Mouse (Mus musculus) liver, embryonic 14.5 days (tissue): ENCODE data around the gene Mrrf. TPM values are rescaled to one million over a fixed set of nuclear protein-coding genes. Genes with fewer than 3 reads are reported as not detected.

Experiments
- ATAC-seq: fragments of 200-750 bp; cut with Nextera tagmentation; 2 replicates; pipeline ENCODE4 v1.8.0; 2017; ENCODE audit warnings: moderate number of reproducible peaks, mild to moderate bottlenecking, moderate library complexity; ENCODE audit not compliant: insufficient read depth
- DNase-seq, 3 experiments: peaks; one replicate each; pipeline ENCODE4 v3.0.0-alpha.2; 2012 to 2013; ENCODE audit warnings: low read depth in 3 of 3, low spot score in 3 of 3
- H3K27ac ChIP-seq: fragments of 300-500 bp; sonication (generic); 2 replicates; pipeline ENCODE4 v1.5.1; 2014; ENCODE audit warnings: moderate library complexity, mild to moderate bottlenecking, control low read depth, inconsistent platforms
- H3K27me3 ChIP-seq: fragments of 300-500 bp; sonication (generic); 2 replicates; pipeline ENCODE4 v1.6.1; 2014; ENCODE audit warnings: mild to moderate bottlenecking, low read length, moderate library complexity; ENCODE audit not compliant: control insufficient read depth, insufficient read depth
- H3K36me3 ChIP-seq: fragments of 300-500 bp; sonication (generic); replicated peaks from 2 replicates; pipeline ENCODE4 v1.6.1; 2014; ENCODE audit warnings: low read depth; ENCODE audit not compliant: control insufficient read depth, insufficient read depth
- H3K4me1 ChIP-seq, 2 experiments: fragments of 200-500 bp in 1 of 2; fragments of 300-500 bp in 1 of 2; sonication (generic) in 1 of 2; replicated peaks; 2 replicates each; pipeline ENCODE4 v1.6.1; 2012 to 2014; ENCODE audit warnings: antibody characterized with exemption in 1 of 2, inconsistent platforms in 1 of 2, low read length in 1 of 2; ENCODE audit not compliant: control insufficient read depth in 2 of 2, insufficient read depth in 2 of 2
- H3K4me2 ChIP-seq: fragments of 300-500 bp; sonication (generic); 2 replicates; pipeline ENCODE4 v1.6.1; 2014; ENCODE audit warnings: low read depth, mild to moderate bottlenecking, control low read depth, moderate library complexity
- H3K4me3 ChIP-seq, 2 experiments: fragments of 200-500 bp in 1 of 2; fragments of 300-500 bp in 1 of 2; sonication (generic) in 1 of 2; 2 replicates each; pipeline ENCODE4 v1.5.1; 2012 to 2014; ENCODE audit warnings: low read depth in 2 of 2, low read length in 2 of 2, mild to moderate bottlenecking in 2 of 2, control low read depth in 1 of 2, inconsistent platforms in 1 of 2, moderate library complexity in 1 of 2; ENCODE audit not compliant: insufficient read depth in 1 of 2
- H3K9ac ChIP-seq: fragments of 300-500 bp; sonication (generic); replicated peaks from 2 replicates; pipeline ENCODE4 v1.6.1; 2014; ENCODE audit warnings: mild to moderate bottlenecking, control low read depth, moderate library complexity
- H3K9me3 ChIP-seq: fragments of 300-500 bp; sonication (generic); 2 replicates; pipeline ENCODE4 v1.6.1; 2016; ENCODE audit warnings: low read length, mixed read lengths; ENCODE audit not compliant: control insufficient read depth
- CTCF ChIP-seq: IDR thresholded peaks from 2 replicates; pipeline ENCODE4 v1.5.1; 2016; ENCODE audit warnings: antibody characterized with exemption, low read depth, control low read depth
- EP300 ChIP-seq: IDR thresholded peaks from 2 replicates; pipeline ENCODE4 v1.6.1; 2016; ENCODE audit warnings: antibody characterized with exemption, low read depth
- WGBS: fragments of 180-500 bp; shearing (Covaris S2); extraction: QIAGEN DNeasy Blood & Tissue Kit; methylation state at CpG from one replicate; pipeline ENCODE4 v1.1.7; 2014; ENCODE audit not compliant: insufficient replicate concordance; 5-methylcytosine and 5-hydroxymethylcytosine counted together
- polyA plus RNA-seq, 2 experiments: library from polyadenylated mRNA; depleted of rRNA in 1 of 2; stranded (reverse) in 1 of 2; unstranded in 1 of 2; fragments of >200 nt; fragmentation: Nextera tagmentation in 1 of 2; extraction: Ambion mirVana in 1 of 2; gene quantifications; 2 replicates each; pipeline versions ENCODE4 v1.2.1 to v1.2.3; 2012 to 2014

Mrrf gene
- polyA plus RNA-seq, 2 experiments, result 9.1 to 17.8 TPM

DNA sequence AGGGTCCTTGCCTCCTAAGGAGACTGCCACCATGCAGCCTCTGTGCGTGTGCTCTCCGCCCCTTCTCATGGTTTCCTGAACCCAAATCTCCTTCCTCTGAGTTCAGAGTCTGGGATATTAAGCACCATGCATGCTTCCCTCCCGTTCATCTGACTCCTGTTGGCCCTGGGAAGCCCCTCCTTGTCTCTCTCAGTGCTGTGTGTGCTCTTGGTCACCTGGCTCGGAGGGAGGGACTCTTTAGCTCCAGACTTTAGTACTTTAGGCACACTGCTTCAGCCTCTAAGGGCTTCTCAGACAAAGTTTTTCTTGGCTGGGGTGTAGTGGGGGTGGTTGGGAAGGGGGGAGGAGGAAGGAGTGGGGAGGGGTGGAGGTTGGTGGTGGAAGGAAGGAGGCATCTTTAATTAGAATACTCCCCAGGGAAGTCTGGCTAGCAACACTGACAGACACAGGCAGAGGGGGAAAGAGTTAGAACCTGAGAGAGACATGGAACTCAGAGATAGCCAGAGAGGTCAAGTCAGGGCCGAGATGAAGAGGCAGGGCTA is 81.6 kb downstream of the Mrrf start:
- Histone ChIP-seq H3K4me1 (peaks cover 0 to 8% of the 10 kb centered on the region in 2 experiments; a peak in 2 of 4 replicates), H3K36me3 (no peaks in the 10 kb centered on the region), H3K27me3 (no peaks in the 10 kb centered on the region), H3K4me3 (0 out of 4 replicates have a peak overlapping the region, but pooled peaks of 1 of the 2 experiments have one; percentile 0), H3K27ac (no peak overlapping the region), H3K4me2 (peak overlapping the region; percentile 9; the same call in 1 of the 2 replicates), H3K9ac (no peak overlapping the region), H3K9me3 (no peaks in the 10 kb centered on the region)
- no peak for ATAC-seq
- no peak for DNase-seq
- 26% methylated on average over 5 of the region's 5 CpGs for WGBS
- TF ChIP-seq CTCF (no peak), EP300 (no peak)

DNA sequence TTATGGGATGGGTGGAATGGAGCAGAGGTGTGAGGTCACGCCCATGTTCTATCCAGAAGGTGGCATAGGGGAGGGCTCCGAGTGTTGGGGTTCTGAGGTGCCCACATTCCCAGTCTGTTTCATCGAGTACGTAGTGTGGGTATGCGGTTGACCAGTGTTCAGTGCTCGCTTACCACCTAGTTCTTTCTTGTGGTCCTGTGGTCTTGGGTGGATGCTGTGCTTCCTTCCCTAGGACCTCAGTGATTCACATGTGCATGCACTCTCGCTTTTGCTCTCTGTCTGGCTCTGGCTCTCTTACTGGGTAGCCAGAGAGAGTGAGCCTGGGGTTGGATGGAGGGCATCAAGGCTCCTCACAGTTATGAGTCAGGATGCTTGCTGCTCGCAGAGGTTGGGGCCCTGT is 83.9 kb downstream of the Mrrf start:
- no peaks in the 10 kb centered on the region for H3K36me3 ChIP-seq
- H3K4me1 ChIP-seq, result peaks cover 0 to 5% of the 10 kb centered on the region in 2 experiments; a peak in 1 of 4 replicates
- no peak overlapping the region for H3K4me3 ChIP-seq
- no peaks in the 10 kb centered on the region for H3K9me3 ChIP-seq
- 61% methylated on average over 8 of the region's 8 CpGs for WGBS
- no peaks in the 10 kb centered on the region for H3K27me3 ChIP-seq
- DNase-seq (no peak), ATAC-seq (no peak)
- TF ChIP-seq EP300, result no peak
- no peak for TF ChIP-seq CTCF
- H3K27ac ChIP-seq, result no peak overlapping the region
- no peak overlapping the region for H3K9ac ChIP-seq
- no peak overlapping the region for H3K4me2 ChIP-seq

DNA sequence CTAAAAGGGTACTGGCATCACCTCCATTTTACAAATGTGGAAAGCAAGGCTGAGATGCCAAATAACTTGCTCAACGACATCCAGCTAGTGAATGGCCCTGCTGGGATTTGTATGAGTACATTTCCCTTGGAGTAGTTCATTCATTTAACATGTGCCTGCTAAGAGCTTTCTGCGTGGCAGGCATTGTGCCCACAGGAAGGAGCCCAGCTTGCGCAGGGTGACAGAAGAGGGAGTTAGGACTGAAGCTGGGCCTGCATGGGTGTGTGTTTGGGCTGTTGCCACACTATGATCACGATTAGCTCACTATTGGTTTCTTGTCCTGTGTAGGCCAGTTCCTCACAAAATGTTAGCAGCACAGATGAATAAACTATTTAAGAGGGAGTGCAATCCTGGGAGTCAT is 84.7 kb downstream of the Mrrf start:
- H3K9me3 ChIP-seq, result no peaks in the 10 kb centered on the region
- no peaks in the 10 kb centered on the region for H3K36me3 ChIP-seq
- no peak overlapping the region for H3K4me2 ChIP-seq
- no peaks in the 10 kb centered on the region for H3K27me3 ChIP-seq
- DNase-seq (no peak), ATAC-seq (no peak)
- H3K4me1 ChIP-seq, result peaks cover 0 to 4% of the 10 kb centered on the region in 2 experiments; a peak in 1 of 4 replicates
- H3K27ac ChIP-seq, result no peak overlapping the region
- TF ChIP-seq CTCF (no peak), EP300 (no peak)
- WGBS, result 64% methylated on average over 4 of the region's 4 CpGs
- H3K4me3 ChIP-seq, result no peak overlapping the region
- no peak overlapping the region for H3K9ac ChIP-seq

DNA sequence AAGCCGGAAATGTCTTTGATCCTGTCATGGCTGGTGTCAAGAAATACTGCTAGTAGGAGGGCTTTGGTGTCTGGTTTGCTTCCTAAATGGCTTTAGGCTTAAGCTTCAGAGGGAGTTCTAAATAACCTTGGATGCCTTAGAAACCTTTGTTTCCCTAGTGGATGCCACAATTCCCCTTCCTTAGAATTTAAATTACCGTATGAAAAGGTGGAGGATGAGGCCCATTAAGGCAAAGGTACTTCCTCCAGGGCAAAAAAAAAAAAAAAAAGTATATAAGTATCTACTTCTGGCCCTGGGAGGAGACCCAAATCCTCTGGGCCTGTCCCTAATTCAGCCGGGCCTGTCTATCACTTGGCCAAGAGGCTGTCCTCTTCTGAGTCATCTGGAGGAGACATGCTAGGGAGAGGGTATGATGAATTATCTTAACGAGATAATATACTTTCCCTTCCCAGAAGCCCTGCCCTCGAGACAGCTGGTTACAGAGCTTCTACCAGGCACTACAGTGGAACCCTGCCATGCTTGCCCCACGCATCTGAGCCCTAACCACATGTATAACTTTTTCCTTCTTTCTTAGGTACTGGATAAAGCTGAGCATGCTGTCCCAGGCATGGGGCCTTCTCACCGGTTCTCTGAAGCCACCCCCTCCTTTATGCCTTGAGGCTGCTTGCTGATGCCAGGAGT is 86.1 kb downstream of the Mrrf start:
- no peak for ATAC-seq
- Histone ChIP-seq H3K9me3 (no peaks in the 10 kb centered on the region), H3K27ac (no peak overlapping the region), H3K4me3 (no peak overlapping the region), H3K36me3 (no peaks in the 10 kb centered on the region), H3K27me3 (no peaks in the 10 kb centered on the region), H3K4me2 (no peak overlapping the region), H3K9ac (no peak overlapping the region), H3K4me1 (no peaks in the 10 kb centered on the region; a peak in 1 of 4 replicates)
- DNase-seq, result no peak
- no peak for TF ChIP-seq CTCF
- TF ChIP-seq EP300, result no peak
- WGBS, result 44% methylated on average over 7 of the region's 7 CpGs

DNA sequence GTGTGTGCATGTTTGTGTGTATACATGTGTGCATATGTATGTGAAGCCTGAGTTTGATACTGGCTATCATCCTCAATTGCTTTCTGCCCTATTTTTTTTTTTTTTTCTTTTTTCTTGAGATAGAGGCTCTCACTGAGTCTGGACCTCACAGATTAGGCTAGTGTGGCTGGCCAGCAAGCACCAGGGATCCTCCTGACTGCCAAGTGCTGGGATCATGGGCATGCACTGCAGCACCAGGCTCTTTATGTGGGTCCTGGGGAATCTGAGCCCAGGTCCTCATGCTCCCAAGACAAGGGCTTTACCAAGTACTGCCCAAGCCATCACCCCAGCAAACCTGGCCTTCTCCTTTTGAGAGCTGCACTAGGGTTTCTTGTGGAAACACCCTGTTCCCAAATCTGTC is 87.2 kb downstream of the Mrrf start:
- DNase-seq (no peak), ATAC-seq (no peak)
- H3K9ac ChIP-seq, result no peak overlapping the region
- TF ChIP-seq EP300 (no peak), CTCF (no peak)
- H3K4me1 ChIP-seq, result no peaks in the 10 kb centered on the region; a peak in 1 of 4 replicates
- H3K27ac ChIP-seq, result no peak overlapping the region
- no peak overlapping the region for H3K4me3 ChIP-seq
- H3K36me3 ChIP-seq, result no peaks in the 10 kb centered on the region
- no peaks in the 10 kb centered on the region for H3K9me3 ChIP-seq
- H3K4me2 ChIP-seq, result no peak overlapping the region
- no peaks in the 10 kb centered on the region for H3K27me3 ChIP-seq
